Mouse (Mus musculus): ENCODE measurements around the gene Sp6. TPM values are rescaled to one million over a fixed set of nuclear protein-coding genes. Genes with fewer than 3 reads are reported as not detected.
A peak's percentile ranks its signal among the peaks of the same experiment; 100 is the strongest.

Gene Sp6
- polyA plus RNA-seq, 1 experiment from 2014 or later: 3.3 TPM

- ATAC-seq (ENCODE audit: insufficient number of reproducible peaks, insufficient read depth, low FRiP score, low TSS enrichment, low read depth): no peak
- H3K9ac ChIP-seq: no peak overlapping the region
- H3K27ac ChIP-seq: no peak overlapping the region
- no peak overlapping the region for H3K4me2 ChIP-seq
- H3K4me1 ChIP-seq: peaks cover 10% of the 10 kb centered on the region
- WGBS: 55% methylated on average over 9 of the region's 9 CpGs
- H3K9me3 ChIP-seq: no peaks in the 10 kb centered on the region
- H3K4me3 ChIP-seq: no peak overlapping the region
- H3K27me3 ChIP-seq: peaks cover 64% of the 10 kb centered on the region
- H3K36me3 ChIP-seq: no peaks in the 10 kb centered on the region
Measured at GRCm38 (mm10) chr11:97007093-97007794, 6.0 kb upstream of the Sp6 start.

- H3K27me3 ChIP-seq: peaks cover 64% of the 10 kb centered on the region
- WGBS: 53% methylated on average over 8 of the region's 8 CpGs
- ATAC-seq (ENCODE audit: insufficient number of reproducible peaks, insufficient read depth, low FRiP score, low TSS enrichment, low read depth): no peak
Measured at GRCm38 (mm10) chr11:97009198-97009790, 3.9 kb upstream of the Sp6 start.

GRCm38 (mm10) chr11:97017696-97018582 is 4.7 kb downstream of the Sp6 start:
- no peak for ATAC-seq (ENCODE audit: insufficient number of reproducible peaks, insufficient read depth, low FRiP score, low TSS enrichment, low read depth)
- Histone ChIP-seq H3K9me3 (no peaks in the 10 kb centered on the region), H3K4me3 (peak overlapping the region; percentile 44), H3K36me3 (no peaks in the 10 kb centered on the region), H3K4me2 (peak overlapping the region; percentile 63), H3K9ac (peak overlapping the region; percentile 61; the same call in 1 of the 2 replicates), H3K27ac (no peak overlapping the region), H3K27me3 (peaks cover 96% of the 10 kb centered on the region), H3K4me1 (peaks cover 42% of the 10 kb centered on the region)
- WGBS: under 1% methylated on average over 36 of the region's 36 CpGs

More at GRCm38 (mm10) chr11:97009198-97009790, 3.9 kb upstream of the Sp6 start:
- H3K4me3 ChIP-seq: no peak overlapping the region
- no peak overlapping the region for H3K4me2 ChIP-seq
- H3K4me1 ChIP-seq: peaks cover 10% of the 10 kb centered on the region
- H3K36me3 ChIP-seq: no peaks in the 10 kb centered on the region
- H3K9me3 ChIP-seq: no peaks in the 10 kb centered on the region
- H3K9ac ChIP-seq: no peak overlapping the region
- no peak overlapping the region for H3K27ac ChIP-seq

GRCm38 (mm10) chr11:97018583-97019344 is 5.6 kb downstream of the Sp6 start:
- ATAC-seq (ENCODE audit: insufficient number of reproducible peaks, insufficient read depth, low FRiP score, low TSS enrichment, low read depth): 0 out of 2 replicates have a peak, but pooled peaks have one; percentile 28
- peaks cover 96% of the 10 kb centered on the region for H3K27me3 ChIP-seq
- no peaks in the 10 kb centered on the region for H3K36me3 ChIP-seq
- peak overlapping the region; percentile 63 for H3K4me2 ChIP-seq
- peak overlapping the region; percentile 44 for H3K4me3 ChIP-seq
- no peak overlapping the region for H3K27ac ChIP-seq
- H3K9me3 ChIP-seq: no peaks in the 10 kb centered on the region
- 1% methylated on average over 66 of the region's 68 CpGs for WGBS
- H3K4me1 ChIP-seq: peaks cover 42% of the 10 kb centered on the region
- H3K9ac ChIP-seq: peak overlapping the region; percentile 61

GRCm38 (mm10) chr11:97019345-97019708 is 6.1 kb downstream of the Sp6 start:
- Histone ChIP-seq H3K9me3 (no peaks in the 10 kb centered on the region), H3K27me3 (peaks cover 96% of the 10 kb centered on the region), H3K9ac (peak overlapping the region; percentile 61; the same call in 1 of the 2 replicates), H3K4me1 (peaks cover 42% of the 10 kb centered on the region), H3K4me3 (peak overlapping the region; percentile 44), H3K36me3 (no peaks in the 10 kb centered on the region), H3K4me2 (peak overlapping the region; percentile 63), H3K27ac (no peak overlapping the region)
- ATAC-seq (ENCODE audit: insufficient number of reproducible peaks, insufficient read depth, low FRiP score, low TSS enrichment, low read depth): no peak
- WGBS: 3% methylated on average over 13 of the region's 13 CpGs

GRCm38 (mm10) chr11:97021121-97021765 is 8.0 kb downstream of the Sp6 start:
- Histone ChIP-seq H3K27ac (no peak overlapping the region), H3K4me3 (peak overlapping the region; percentile 59), H3K4me1 (peaks cover 56% of the 10 kb centered on the region), H3K27me3 (peaks cover 93% of the 10 kb centered on the region), H3K9me3 (no peaks in the 10 kb centered on the region), H3K36me3 (no peaks in the 10 kb centered on the region), H3K9ac (peak overlapping the region; percentile 72; the same call in 1 of the 2 replicates), H3K4me2 (peak overlapping the region; percentile 80)
- WGBS: 2% methylated on average over 27 of the region's 27 CpGs
- no peak for ATAC-seq (ENCODE audit: insufficient number of reproducible peaks, insufficient read depth, low FRiP score, low TSS enrichment, low read depth)

GRCm38 (mm10) chr11:97021873-97022484 is 8.8 kb downstream of the Sp6 start:
- Histone ChIP-seq H3K4me3 (peak overlapping the region; percentile 59), H3K9ac (peak overlapping the region; percentile 72), H3K4me2 (peak overlapping the region; percentile 80), H3K36me3 (no peaks in the 10 kb centered on the region), H3K4me1 (peaks cover 56% of the 10 kb centered on the region), H3K27ac (no peak overlapping the region), H3K9me3 (no peaks in the 10 kb centered on the region), H3K27me3 (peaks cover 86% of the 10 kb centered on the region)
- under 1% methylated on average over 50 of the region's 50 CpGs for WGBS
- 0 out of 2 replicates have a peak, but pooled peaks have one; percentile 10 for ATAC-seq (ENCODE audit: insufficient number of reproducible peaks, insufficient read depth, low FRiP score, low TSS enrichment, low read depth)

- peaks cover 58% of the 10 kb centered on the region for H3K27me3 ChIP-seq
- H3K9ac ChIP-seq: peak overlapping the region; percentile 71; the same call in 1 of the 2 replicates
- peak overlapping the region; percentile 63; the same call in 1 of the 2 replicates for H3K4me2 ChIP-seq
- 28% methylated on average over 10 of the region's 10 CpGs for WGBS
- H3K9me3 ChIP-seq: no peaks in the 10 kb centered on the region
- no peak overlapping the region for H3K27ac ChIP-seq
- H3K4me1 ChIP-seq: peaks cover 35% of the 10 kb centered on the region
- no peaks in the 10 kb centered on the region for H3K36me3 ChIP-seq
- no peak for ATAC-seq (ENCODE audit: insufficient number of reproducible peaks, insufficient read depth, low FRiP score, low TSS enrichment, low read depth)
- no peak overlapping the region for H3K4me3 ChIP-seq
Measured at GRCm38 (mm10) chr11:97024977-97025376, 11.8 kb downstream of the Sp6 start.

GRCm38 (mm10) chr11:97025721-97026344 is 12.6 kb downstream of the Sp6 start:
- H3K27me3 ChIP-seq: peaks cover 49% of the 10 kb centered on the region
- H3K27ac ChIP-seq: peak overlapping the region; percentile 74
- H3K4me1 ChIP-seq: peaks cover 43% of the 10 kb centered on the region
- H3K9ac ChIP-seq: peak overlapping the region; percentile 71
- 2% methylated on average over 17 of the region's 17 CpGs for WGBS
- 0 out of 2 replicates have a peak, but pooled peaks have one; percentile 40 for ATAC-seq (ENCODE audit: insufficient number of reproducible peaks, insufficient read depth, low FRiP score, low TSS enrichment, low read depth)
- H3K36me3 ChIP-seq: no peaks in the 10 kb centered on the region
- no peaks in the 10 kb centered on the region for H3K9me3 ChIP-seq
- peak overlapping the region; percentile 63 for H3K4me2 ChIP-seq
- peak overlapping the region; percentile 35 for H3K4me3 ChIP-seq
